Mouse (Mus musculus) heart, embryonic 13.5 days (tissue): ENCODE data around the gene Gm21985. TPM values are rescaled to one million over a fixed set of nuclear protein-coding genes. Genes with fewer than 3 reads are reported as not detected.
"Not testable (repeated sequence)": the region's sequence is repeated elsewhere in the genome, so short reads cannot be mapped to it uniquely, and the experiment has no call there.

Source experiments
- ATAC-seq: fragments of 200-750 bp; cut with Nextera tagmentation; 2 replicates; pipeline ENCODE4 v1.8.0; 2017; ENCODE audit warnings: moderate TSS enrichment; ENCODE audit not compliant: insufficient number of reproducible peaks, low FRiP score, low TSS enrichment; ENCODE audit errors: extremely low read depth
- H3K27ac ChIP-seq: fragments of 300-500 bp; sonication (generic); replicated peaks from 2 replicates; pipeline ENCODE4 v1.5.1; 2015; ENCODE audit warnings: moderate library complexity, mild to moderate bottlenecking, inconsistent platforms
- H3K27me3 ChIP-seq: fragments of 300-500 bp; sonication (generic); replicated peaks from 2 replicates; pipeline ENCODE4 v1.6.1; 2015; ENCODE audit warnings: mild to moderate bottlenecking, inconsistent platforms
- H3K36me3 ChIP-seq: fragments of 300-500 bp; sonication (generic); 2 replicates; pipeline ENCODE4 v1.6.1; 2015; ENCODE audit warnings: mild to moderate bottlenecking, inconsistent platforms
- H3K4me1 ChIP-seq: fragments of 300-500 bp; sonication (generic); 2 replicates; pipeline ENCODE4 v1.6.1; 2015; ENCODE audit warnings: inconsistent platforms
- H3K4me2 ChIP-seq: fragments of 300-500 bp; sonication (generic); 2 replicates; pipeline ENCODE4 v1.6.1; 2015; ENCODE audit warnings: inconsistent platforms, mild to moderate bottlenecking, moderate library complexity
- H3K4me3 ChIP-seq: fragments of 300-500 bp; sonication (generic); 2 replicates; pipeline ENCODE4 v1.5.1; 2015; ENCODE audit warnings: moderate library complexity, mild to moderate bottlenecking, inconsistent platforms
- H3K9ac ChIP-seq: fragments of 300-500 bp; sonication (generic); 2 replicates; pipeline ENCODE4 v1.6.1; 2015; ENCODE audit warnings: inconsistent platforms, mild to moderate bottlenecking, moderate library complexity
- H3K9me3 ChIP-seq: fragments of 300-500 bp; sonication (generic); 2 replicates; pipeline ENCODE4 v1.6.1; 2016; ENCODE audit warnings: inconsistent platforms
- WGBS: fragments of 180-500 bp; shearing (Covaris S2); methylation state at CpG from one replicate; pipeline ENCODE4 v1.1.7; 2015; ENCODE audit warnings: mixed read lengths; 5-methylcytosine and 5-hydroxymethylcytosine counted together
- polyA plus RNA-seq: library from polyadenylated mRNA; unstranded; fragments of >200 nt; fragmentation: Nextera tagmentation; extraction: Ambion mirVana; gene quantifications from 2 replicates; pipeline ENCODE4 v1.2.1, GENCODE M21; 2015

The Gm21985 gene
- polyA plus RNA-seq, 1 experiment from 2014 or later: not detected

DNA sequence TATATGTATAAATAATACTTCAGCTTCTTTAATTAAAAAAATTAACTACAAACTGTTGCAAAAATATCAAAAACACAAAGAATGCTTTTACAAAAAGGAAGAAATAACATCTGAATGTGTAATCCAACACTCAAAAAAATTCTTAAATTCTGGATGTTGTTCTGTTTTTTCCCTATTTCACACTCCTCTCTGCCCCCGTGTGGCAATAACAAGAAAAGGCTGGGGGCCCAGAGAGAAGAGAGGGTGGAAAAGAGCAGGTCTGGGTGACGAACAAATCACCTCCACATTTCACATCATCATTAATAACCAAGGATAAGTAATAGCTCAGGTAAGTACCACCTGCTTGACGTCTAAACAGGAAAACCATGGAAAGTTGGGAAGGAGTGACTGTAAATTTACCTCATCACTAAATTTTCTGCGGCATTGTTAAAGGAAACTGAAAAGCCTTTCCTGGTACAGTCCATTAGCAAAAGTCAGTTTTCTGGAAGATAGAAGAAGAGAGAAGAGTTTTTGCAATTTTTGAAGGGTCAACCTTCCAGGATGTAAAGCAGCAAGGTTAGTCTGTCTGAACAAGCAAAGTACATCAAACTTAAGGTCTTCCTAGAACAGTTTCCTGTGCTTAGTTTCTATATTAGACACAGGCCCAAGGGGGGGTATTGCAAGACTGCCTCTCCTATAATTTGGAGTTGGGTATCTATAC is 183.6 kb downstream of the Gm21985 start:
- Histone ChIP-seq H3K4me3 (no peak overlapping the region), H3K9me3 (no peaks in the 10 kb centered on the region), H3K27ac (no peak overlapping the region), H3K4me1 (0 out of 2 replicates have a peak, but pooled peaks cover 3% of the 10 kb centered on the region), H3K36me3 (no peaks in the 10 kb centered on the region), H3K9ac (no peak overlapping the region), H3K27me3 (no peaks in the 10 kb centered on the region), H3K4me2 (no peak overlapping the region)
- 30% methylated on average over 4 of the region's 4 CpGs for WGBS
- ATAC-seq: no peak

DNA sequence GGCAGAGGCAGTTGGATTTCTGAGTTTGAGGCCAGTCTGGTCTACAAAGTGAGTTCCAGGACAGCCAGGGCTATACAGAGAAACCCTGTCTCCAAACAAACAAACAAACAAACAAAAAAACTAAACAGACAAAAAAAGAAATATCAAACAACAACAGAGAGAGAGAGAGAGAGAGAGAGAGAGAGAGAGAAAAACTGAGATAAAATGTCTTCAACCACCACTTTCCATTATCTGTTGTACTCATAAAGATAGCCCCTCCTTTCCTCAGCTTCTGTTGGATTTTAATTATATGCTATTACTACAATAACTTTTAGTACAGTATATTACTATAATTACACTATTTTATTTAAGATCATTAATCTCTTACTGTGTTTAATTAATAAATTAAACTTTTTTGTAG is 186.4 kb downstream of the Gm21985 start:
- not testable (repeated sequence) for H3K27ac ChIP-seq, H3K9ac ChIP-seq, H3K4me2 ChIP-seq, ATAC-seq, H3K4me3 ChIP-seq, H3K36me3 ChIP-seq, H3K9me3 ChIP-seq, H3K27me3 ChIP-seq
- H3K4me1 ChIP-seq: peaks cover 15% of the 10 kb centered on the region

DNA sequence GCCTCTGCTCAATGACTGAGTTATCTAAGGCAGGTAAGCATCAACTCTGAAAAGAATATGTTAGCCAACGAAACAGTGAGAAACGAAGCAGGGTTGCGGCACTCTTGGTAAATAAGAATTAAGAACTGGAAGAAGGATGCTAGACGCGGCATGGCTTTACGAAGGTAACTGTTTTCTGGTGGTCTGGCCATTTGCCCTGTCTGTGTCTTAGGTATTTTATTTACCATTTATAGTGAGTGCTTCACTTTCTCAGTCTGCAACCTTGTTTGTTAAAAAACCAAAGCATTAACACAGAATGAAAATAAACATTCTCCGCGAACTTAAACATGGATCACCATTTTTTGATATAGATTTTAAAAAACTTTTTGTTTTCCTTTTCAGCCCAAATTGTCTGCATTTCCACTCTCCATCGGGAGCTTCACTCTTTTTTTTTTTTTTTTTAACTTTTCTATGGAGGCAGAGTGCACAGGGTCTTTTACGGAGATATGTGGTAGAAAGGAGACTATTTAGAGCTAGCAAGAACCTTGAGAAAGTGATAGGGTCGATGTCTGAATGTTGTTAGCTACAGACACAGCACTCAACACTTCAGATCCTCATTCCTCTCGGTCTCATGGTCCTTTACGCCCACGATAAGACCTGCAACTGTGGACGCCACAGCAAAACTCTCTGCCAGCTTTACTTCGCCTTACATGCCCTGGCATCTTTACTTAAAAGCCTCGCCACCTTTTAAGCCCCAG is 188.2 kb downstream of the Gm21985 start:
- H3K4me3 ChIP-seq: peak overlapping the region; percentile 81
- H3K4me2 ChIP-seq: peak overlapping the region; percentile 73
- H3K27ac ChIP-seq: peak overlapping the region; percentile 72
- no peaks in the 10 kb centered on the region for H3K27me3 ChIP-seq
- peak overlapping the region; percentile 91 for H3K9ac ChIP-seq
- H3K9me3 ChIP-seq: no peaks in the 10 kb centered on the region
- peaks cover 15% of the 10 kb centered on the region for H3K4me1 ChIP-seq
- ATAC-seq: 0 out of 2 replicates have a peak, but pooled peaks have one; percentile 10
- 28% methylated on average over 17 of the region's 17 CpGs for WGBS
- H3K36me3 ChIP-seq: peaks cover 3% of the 10 kb centered on the region; the same call in 1 of the 2 replicates

DNA sequence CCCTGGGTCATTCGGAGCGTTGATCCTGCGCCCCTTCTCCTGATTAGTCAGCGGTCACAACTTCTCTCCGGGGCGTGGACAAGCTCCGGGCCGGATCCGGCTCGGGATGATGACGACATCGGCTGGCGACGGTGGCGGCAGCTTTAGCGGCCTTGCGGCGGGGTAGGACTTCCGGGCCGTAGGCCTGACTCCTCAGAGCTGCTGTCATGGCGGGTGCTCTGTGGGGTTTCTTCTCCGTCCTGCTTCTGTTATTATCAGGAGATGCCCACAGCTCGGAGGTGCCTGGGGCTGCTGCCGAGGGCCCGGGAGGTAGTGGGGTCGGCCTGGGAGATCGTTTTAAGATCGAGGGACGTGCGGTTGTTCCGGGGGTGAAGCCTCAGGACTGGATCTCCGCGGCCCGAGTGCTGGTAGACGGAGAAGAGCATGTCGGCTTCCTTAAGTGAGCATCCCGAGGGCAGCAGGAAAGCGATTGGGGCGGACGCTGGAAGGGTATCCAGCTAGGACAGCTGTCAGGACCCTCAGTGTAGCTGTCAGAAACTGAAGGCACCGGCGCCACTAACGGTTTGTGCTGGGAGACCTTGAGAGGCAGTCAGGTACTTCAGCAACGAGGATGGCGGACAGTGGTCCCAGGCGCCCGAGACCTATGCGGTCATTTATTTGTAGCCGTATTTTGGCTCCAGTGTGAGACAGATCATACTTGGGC is 188.9 kb downstream of the Gm21985 start, which contains the start of gene Emc7:
Emc7 (plus strand) TSS at position 136 of the 703 bp plus-strand sequence.
- H3K36me3 ChIP-seq: peaks cover 8% of the 10 kb centered on the region
- peak within 1 kb of the TSS; percentile 91 for H3K9ac ChIP-seq
- peaks cover 15% of the 10 kb centered on the region for H3K4me1 ChIP-seq
- WGBS: under 1% methylated on average over 49 of the region's 49 CpGs
- no peaks in the 10 kb centered on the region for H3K9me3 ChIP-seq
- peak within 1 kb of the TSS; percentile 81 for H3K4me3 ChIP-seq
- ATAC-seq: peak; percentile 97
- H3K27ac ChIP-seq: peak within 1 kb of the TSS; percentile 72
- H3K4me2 ChIP-seq: peak within 1 kb of the TSS; percentile 73
- no peaks in the 10 kb centered on the region for H3K27me3 ChIP-seq

Other genes with a start within 250 kb of the Gm21985 start
- not detected in 2 replicates for gene Olfr1311, start 241.9 kb upstream of the Gm21985 start, polyA plus RNA-seq
- gene Olfr1312, start 216.1 kb upstream of the Gm21985 start, polyA plus RNA-seq: not detected in 2 replicates
- not detected in 2 replicates for gene Olfr1313, start 188.5 kb upstream of the Gm21985 start, polyA plus RNA-seq
- gene Olfr1314, start 169.5 kb upstream of the Gm21985 start, polyA plus RNA-seq: not detected in 2 replicates
- not detected in 2 replicates for gene Olfr1315-ps1, start 150.9 kb upstream of the Gm21985 start, polyA plus RNA-seq
- not detected in 2 replicates for gene Olfr1316, start 131.3 kb upstream of the Gm21985 start, polyA plus RNA-seq
- not detected in 2 replicates for gene Olfr1317, start 126.0 kb upstream of the Gm21985 start, polyA plus RNA-seq
- gene Olfr1318, start 112.1 kb upstream of the Gm21985 start, polyA plus RNA-seq: not detected in 2 replicates
- gene Lpcat4, start 26.8 kb upstream of the Gm21985 start, polyA plus RNA-seq: 13.6 and 14.5 TPM in 2 replicates
- 0.04 and 0.05 TPM in 2 replicates for gene Nutm1, start 7.0 kb upstream of the Gm21985 start, polyA plus RNA-seq
- gene Nop10, start 4.4 kb upstream of the Gm21985 start, polyA plus RNA-seq: 155 and 186 TPM in 2 replicates
- gene Slc12a6, start 489 bp upstream of the Gm21985 start, polyA plus RNA-seq: 8.4 and 9.5 TPM in 2 replicates
- 96.8 and 109 TPM in 2 replicates for gene Emc4, start 101.7 kb downstream of the Gm21985 start, polyA plus RNA-seq
- 22.0 and 22.3 TPM in 2 replicates for gene Katnbl1, start 112.9 kb downstream of the Gm21985 start, polyA plus RNA-seq
- gene Emc7, start 188.7 kb downstream of the Gm21985 start, polyA plus RNA-seq: 17.5 and 19.3 TPM in 2 replicates
- not detected in 2 replicates for gene Chrm5, start 214.5 kb downstream of the Gm21985 start, polyA plus RNA-seq
- 6.2 and 6.9 TPM in 2 replicates for gene Aven, start 226.7 kb downstream of the Gm21985 start, polyA plus RNA-seq